Mouse (Mus musculus) spleen, adult 12 weeks (tissue): ENCODE data around the gene Supt16.

Source experiments
- DNase-seq: peaks from one replicate; pipeline ENCODE4 v3.0.0; 2022; ENCODE audit warnings: low spot score

Gene Supt16

DNA sequence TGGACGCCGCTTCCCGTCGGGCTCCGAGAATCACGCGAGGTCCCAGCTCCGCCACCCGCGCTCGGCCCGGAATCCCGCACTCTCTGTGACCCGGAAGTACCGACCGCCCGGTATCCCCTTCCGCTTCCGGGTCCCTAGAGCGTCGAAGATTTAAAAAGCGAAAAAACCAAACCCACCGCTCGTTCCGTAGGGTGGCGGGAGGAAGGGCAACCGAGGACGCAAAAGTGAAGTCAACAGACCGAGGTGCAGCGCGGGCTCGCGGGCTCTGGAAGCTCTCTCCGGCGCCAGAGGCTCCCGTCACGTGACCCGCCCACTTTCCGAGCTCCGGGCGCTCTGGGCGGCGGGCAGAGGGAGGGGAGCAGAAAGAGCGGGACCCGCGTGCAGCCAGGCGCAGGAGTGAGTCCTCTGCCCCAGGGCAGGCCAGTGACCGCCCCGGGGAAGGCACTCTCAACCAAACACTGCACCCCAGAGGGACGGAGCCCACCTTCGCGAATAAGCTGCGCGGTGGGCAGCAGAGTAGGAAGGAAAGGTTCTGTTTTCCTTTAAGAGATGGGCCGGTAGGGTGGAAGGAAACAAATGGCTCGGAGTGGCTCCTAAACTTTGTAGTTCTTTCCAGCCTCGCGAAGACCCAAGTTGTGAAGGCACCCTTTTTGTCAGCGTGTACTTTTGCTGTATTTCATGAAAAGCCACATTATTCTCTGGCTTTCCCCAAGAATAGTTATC is at the start of gene Supt16:
Gene Supt16 (minus strand): TSS at position 261 of the 723 bp plus-strand sequence.
- DNase-seq: peak; percentile 75

DNA sequence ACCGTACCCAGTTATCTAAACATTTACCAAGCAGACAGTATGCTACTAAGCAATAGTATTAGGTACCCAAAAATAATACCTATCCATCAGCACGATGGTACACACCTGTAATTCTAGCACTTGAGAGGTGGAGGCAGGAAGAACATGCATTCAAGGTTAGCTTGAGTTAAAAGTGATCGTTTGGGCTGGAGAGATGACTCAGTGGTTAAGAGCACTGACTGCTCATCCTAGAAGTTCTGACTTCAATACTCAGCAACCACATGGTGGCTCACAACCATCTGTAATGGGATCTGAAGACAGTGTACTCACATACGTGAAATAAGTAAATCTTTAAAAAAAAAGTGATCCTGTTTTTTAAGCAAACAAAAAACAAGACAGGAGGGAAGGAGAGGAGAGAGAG is 48.9 kb upstream of the Supt16 start:
- no peak for DNase-seq

DNA sequence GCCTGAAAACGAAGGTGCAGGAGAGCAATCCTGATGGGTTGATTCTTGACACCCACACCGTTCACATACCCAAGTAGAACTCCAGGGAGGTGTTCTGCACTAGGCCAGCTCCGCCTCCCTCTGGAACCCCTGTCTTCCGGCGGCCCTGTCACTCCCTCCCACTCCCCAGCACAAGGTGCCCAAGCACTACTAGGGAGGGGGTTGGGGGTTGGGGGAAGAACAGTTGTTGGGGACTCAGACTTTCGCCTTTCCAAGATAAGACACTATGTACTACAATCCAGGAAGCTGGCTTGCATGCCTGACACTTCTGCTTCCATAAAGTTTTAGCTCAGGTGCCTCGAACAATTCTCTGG is 47.5 kb upstream of the Supt16 start:
- DNase-seq: no peak

DNA sequence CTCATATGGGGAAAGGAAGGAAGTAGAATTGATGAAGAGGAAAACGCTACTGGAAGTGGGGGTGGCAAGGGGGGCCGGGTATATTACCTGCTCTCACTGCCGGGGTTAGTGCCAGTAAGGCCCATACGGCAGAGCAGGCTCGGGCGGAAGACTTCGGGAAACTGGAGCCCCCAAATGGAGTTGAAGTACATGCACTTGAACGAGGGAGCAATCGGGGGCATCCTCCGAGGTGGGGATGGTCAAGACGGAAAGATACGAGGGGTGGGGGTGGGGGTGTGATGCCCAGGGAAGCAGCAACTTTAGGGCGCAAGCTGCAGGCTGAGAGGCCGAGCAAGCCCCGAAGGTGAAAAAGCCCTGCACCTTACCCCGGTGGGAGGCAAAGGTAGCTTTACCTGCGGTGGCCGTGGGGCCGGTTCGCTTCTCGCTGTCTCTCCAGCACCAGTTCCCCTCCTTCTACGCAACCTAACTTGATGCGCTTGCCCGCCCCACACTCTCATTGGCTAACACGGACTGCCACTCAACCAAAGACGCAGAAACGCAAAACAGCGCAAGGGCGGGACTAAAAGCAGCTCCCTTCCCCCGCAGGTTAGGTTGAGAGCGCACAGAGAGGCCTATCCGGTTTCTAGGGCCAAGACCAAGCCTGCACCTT is 46.9 kb upstream of the Supt16 start:
- DNase-seq: peak; percentile 99

DNA sequence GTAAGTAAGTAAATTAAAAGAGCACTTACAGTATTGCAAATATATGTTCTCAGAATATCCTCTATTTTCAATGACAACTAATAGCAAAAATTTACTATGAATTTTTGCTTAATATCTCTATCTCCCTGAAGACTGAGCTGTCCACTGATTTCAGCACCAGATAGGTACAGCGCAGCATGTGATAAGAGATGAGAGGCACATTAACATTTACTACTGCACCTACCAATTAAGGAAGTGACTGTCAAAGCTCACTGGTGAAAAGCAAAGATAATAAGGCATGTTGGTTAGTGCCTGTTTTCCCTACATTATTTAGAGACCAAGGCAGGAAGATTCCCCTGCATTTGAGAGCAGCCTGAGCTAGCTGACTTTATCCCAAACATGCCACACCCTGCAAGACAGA is 39.0 kb upstream of the Supt16 start:
- DNase-seq: no peak

DNA sequence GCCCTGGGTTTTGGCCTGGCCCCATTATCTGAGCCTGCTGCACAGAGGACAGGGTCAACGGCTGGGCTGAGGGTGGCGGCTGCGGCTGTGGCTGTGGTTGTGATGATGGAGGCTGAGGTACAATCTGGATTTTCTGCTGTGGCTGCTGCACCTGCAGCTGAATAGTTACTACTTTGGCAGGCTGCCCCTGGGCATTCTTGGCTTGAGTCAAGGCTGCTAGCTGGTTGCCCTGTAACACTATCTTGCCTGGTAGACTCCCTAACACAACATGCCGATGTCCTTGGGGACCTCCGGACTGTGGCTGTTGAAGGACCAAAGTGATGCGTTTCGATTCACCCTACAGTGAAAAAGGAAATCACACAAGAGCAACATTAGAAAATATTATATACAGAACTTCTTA is 37.9 kb upstream of the Supt16 start:
- DNase-seq: no peak

DNA sequence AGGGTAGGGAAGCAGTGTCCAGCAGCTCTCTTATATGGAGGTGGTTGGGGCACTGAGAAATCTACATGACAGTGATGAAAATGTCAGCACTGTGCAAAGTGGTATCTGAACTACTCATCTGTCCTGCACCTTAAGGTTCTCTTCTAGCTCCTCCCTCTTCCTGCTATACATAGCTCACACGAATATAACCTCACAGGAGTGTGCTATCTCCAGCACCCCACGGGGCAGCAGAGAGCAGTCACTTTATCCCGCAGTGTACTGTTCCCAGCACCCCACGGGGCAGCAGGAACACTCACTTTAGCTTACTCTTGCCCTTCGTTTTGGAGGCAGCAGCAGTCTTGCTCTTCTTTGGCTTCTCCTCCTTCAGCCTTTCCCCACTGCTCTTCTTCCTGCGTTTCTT is 35.0 kb upstream of the Supt16 start:
- no peak for DNase-seq

DNA sequence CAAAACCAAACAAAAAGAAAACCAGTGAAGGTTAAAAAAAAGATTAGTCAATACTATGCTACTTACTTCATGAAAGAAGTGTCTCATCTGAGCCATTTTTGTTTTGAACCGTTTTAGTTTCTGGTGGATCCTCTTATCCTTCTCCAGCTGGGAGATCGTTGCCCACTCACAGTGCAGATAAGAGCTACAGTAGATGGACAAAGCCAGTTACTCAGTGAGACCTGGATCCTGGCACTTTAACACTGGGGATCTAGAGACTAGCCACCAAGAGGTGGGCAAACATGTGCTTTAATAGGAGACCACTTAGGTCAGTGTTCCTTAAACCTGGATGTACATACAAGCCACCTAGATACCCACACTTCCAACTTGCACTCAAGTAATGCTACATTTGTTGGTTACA is 28.8 kb upstream of the Supt16 start:
- DNase-seq: no peak

DNA sequence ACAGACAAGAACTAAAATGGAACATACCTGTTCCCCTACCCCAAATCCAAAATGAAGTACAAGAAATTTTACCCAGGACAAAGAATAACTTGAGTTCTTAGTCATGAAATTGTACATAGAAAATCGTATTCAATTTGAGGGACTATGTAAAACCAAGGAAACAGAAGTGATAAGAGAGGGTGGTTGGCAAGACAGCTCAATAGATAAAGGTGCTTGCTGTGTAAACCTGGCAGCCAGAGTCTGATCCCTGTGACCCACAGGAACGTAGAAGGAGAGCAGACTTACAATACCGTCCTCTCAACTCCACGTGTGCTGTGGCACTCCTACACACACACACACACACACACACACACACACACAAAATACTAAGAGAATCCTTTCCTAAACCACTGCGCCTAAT is 20.0 kb upstream of the Supt16 start:
- DNase-seq: no peak

DNA sequence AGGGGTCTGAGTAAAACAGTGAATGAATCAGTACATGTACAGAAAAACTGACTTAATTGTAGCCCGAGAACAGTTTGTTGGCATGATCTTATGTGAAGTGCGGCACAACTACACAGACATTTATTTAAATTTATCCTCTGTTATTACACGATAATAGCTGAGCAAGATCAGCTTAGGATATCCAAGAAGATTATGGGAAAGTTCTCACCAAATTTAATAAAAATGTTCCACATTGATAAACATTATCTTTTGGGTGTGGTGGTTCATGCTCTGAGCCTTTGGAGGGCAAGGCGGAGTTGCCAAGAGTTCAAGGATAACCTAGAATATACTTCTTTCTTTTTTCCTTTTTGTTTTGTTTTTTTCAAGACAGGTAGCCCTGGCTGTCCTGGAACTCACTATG is 2.2 kb upstream of the Supt16 start:
- DNase-seq: no peak

DNA sequence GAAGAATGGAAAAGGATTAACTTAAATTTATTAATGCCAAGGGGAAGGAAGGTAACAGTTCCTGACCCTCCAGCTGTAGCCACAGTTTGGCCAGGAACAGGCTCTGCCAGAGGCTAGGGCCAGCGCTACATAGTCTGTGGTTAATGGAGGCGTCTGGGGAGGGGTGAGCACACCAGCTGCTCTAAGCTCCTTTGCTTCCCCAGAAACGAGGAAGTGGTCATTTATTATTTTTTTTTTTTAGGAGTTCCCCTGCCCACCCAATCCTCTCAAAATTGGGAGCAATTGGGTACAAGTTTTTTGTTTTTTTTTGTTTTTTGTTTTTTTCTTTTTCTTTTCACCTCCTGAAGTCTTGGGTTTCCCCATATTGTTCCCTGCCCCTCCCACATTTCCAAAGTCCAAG is 925 bp upstream of the Supt16 start:
- no peak for DNase-seq

DNA sequence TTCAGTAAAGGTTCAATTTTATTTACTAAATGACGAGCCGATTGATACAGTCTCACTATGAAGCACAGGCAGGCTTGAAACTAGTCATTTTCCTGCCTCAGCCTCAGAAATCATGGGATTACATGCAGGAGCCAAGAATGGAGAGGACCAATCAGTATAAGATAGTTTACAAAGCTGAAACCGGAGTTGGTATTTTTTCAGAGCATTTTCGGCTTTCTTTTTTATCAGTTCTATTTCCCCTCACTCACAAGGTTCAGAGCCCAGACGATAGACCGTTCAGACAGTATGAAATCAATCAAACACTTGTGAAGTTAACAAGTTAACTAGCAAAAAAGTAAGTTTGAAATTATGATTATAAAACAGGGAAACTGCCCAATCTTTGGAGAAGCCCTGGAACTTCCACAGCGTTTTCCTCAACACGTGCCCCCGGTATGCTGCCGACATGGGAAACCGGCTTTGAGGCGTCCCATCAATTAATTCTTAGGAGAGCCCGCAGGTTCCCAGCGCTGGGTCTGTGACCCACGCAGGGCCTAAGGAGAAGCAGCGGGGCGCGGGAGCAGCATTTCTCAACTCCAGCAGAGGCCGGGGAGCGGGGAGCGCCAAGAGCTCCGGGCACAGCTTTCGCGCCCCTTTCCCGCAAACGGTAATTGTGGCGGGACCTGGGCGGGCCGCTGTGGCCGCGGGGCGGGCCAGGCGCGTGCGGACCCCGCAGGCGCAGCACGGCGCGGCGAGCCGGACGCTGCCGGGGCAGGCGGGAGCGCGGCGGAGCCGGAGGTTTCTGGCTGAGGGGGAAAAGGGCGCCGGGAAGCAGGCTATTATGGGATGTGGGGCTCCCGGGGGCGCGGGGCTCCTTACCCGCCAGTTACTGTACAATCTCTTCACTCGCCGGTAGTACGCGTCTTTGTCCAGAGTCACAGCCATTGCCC is 723 bp downstream of the Supt16 start:
- DNase-seq: no peak

DNA sequence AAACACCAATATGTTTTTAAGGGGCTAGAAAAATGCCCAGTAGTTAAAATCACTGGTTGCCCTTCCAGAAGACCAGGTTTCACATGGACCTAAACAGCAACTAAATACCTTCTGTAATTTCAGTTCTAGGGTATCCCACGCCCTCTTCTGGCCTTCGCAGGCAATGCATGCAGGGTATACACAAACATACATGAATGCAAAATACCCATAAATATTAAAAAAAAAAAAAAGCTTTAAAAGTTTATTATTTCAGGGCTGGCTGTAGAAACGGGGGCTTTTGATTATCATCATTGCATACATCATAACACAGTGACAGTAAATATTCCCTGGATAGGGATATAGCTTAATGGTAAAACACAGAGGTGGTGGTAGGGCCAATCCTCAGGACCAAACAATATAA is 1.5 kb downstream of the Supt16 start:
- peak; percentile 67 for DNase-seq

DNA sequence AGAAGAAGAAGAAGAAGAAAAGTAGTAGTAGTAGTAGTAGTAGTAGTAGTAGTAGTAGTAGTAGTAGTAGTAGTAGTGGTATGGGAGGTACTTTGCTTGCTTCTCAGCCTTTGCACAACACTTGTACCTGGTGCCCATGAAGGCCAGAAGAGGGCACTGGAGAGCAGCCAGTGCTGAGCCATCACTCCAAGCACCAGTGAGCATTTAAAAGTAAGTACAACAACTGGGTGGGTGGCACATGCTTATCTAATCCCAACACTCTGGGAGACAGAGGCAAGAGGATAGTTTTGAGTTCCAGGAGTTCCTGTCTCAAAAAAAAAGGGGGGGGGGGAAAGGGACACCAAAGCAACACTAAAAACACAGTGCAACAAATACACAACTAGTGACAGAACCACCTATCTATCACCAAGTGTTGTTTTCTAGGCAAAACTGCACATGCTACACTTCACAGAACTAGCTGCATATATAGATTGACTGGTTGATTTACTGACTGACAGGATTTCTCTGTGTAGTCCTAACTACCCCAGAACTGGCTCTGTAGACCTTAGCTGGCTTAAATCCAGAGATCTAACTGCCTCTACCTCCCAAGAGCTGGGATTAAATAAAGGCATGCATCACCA is 6.4 kb downstream of the Supt16 start:
- DNase-seq: peak; percentile 45

DNA sequence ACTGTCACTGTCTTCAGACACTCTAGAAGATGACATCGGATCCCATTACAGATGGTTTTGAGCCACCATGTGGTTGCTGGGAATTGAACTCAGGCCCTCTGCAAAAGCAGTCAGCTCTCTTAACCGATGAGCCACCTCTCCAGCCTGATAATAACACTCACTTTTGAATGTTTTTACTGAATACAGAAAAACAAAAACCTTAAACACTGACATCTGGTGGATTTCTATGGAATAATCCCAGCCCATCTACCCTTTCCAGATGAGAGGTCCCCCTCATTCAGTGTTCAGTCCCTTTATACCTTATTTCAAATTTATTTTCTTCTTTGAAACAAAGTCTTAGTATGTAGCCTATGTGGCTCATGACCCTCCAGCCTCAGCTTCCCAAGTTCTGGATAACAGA is 7.7 kb downstream of the Supt16 start:
- DNase-seq: no peak

DNA sequence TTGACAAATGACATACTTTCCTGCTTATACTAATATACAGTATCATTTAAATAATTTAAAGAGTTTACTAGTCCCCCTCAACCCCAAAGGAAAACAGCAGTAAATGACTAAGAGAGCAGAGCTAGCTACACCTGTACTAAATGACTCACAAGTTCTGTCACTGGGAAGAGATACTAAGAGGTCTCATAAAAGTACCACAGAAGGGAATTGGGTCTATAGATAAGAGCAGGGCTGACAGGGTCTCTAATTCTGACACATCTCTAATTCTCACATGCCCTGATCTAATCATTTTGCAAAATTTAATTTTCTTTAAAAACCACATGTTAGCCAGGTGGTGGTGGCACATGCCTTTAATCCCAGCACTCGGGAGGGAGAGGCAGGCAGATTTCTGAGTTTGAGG is 8.4 kb downstream of the Supt16 start:
- DNase-seq: no peak

DNA sequence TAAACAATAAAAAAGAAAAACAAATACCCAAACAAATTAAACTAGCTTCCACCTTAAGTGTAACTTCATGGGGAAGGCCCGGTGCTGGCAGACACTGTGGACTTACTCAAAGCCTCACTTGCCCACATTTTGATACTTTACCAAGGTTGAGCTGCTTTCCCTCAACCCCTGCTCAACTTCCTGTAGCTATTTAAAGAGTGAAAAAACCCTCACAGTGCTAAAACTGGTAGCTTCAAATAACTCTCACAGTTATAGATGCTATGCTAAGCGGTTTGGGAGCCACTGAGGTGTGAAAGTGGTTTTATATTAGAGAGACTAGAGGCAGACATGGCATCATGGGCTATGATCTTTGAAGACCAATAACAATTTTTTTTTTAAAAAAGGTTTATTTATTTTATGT is 30.6 kb downstream of the Supt16 start:
- DNase-seq: no peak

DNA sequence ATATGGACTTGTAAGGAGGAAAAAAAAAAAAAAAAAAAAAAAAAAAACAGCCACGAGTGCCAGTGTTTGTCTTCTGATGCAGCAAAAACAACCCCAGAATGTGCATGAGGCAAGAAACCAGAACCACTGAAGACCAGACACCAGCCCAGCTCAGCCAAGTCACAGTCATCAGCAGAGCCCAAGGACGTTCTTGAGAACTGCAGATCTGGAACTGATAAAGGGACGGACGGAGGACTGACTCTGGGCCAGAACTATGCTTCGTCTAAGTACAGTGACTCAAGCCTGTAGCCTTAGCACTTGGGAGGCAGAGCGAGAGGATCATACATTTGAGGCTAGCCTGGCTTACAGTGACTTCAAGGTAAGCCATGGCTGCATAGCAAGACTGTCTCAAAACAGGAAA is 36.3 kb downstream of the Supt16 start:
- DNase-seq: no peak

DNA sequence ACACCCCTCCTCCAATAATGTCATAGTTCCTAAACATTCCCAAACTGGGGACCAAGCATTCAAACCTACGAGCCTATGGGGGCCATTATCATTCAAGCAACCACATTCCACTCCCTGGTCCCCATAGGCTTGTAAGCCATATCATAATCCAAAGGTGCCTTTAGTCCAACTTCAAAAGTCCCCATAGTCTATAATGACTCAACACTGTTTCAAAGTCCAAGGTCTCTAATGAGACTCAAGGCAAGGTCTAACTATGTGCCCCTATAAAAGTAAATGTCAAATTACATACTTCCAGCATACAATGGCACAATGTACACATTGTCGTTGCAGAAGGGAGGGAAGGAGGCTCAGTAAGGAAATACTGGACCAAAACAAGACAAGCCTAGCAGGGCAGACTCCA is 42.2 kb downstream of the Supt16 start:
- DNase-seq: no peak

DNA sequence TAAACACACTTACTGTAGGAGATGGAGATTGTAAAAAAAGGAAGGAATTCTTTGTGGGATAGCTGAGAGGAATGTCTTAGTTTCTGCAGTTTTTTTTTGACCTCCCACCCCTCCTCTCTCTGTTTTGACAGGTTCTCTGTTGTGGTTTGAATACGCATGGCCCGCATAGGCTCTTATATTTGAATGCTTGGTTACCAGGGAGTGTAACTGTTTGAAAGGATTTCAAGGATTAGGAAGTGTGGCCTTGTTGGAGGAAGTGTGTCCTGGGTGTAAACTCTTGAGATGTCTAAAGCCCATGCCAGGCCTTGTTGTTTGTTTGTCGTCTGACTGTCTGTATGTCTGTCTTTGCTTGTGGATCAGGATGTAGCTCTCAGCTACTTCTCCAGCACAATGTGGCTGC is 44.6 kb downstream of the Supt16 start:
- DNase-seq: no peak

DNA sequence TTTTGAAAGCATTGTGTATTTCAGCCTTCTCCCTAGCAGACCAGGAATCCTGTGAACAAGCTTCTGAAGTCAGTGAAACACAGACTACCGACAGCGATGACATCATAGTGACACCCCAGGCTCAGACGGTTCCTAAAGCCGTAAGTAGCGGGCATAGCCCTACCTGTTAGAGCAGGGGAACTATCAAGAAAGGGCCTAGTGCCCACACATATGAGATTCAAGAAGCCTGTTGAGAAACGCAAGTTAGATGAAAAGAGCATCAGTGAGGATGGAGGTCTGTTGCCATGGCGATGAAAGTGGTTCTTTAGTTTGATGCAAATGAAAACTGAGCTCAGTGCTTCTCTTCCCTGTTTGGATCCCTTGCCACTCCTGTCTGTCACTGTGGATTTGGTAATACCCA is 45.0 kb downstream of the Supt16 start:
- DNase-seq: no peak

DNA sequence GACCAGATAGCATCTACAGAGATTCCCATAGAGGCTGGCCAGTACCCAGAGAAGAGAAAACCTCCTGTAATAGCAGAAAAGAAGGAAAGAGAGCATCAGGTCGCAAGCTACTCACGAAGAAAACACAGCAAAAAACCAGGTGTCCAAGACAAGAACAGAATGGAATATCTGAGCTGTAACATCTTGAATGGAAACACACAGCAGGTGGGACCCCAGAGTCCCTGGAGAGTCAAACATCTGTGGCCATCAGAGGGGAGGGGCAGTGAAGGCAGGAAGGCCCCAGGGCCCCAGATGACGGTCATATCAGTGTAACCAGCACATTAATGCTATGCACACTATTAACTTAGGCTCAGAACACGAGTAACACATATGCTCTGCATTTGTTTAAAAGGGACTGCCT is 47.3 kb downstream of the Supt16 start:
- no peak for DNase-seq

DNA sequence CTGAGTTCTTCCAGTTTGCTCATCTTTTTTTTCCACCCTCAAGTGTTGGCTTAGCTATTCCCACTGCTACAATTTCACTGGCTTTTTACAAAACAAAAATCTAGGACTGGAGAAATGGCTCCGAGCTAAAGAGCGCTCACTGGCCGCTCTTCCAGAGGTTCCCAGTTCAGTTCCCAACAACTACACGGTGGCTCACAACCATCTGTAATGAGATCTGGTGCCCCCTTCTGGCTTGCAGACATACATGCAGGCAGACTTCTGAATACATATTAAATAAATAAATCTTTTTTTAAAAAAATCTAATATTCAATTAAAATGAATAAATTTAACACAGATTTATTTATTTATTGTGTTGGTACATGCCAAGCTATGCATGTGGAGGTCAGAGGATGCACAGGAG is 50.7 kb downstream of the Supt16 start:
- no peak for DNase-seq
